ENCODE assay signal across 32 mouse cellular contexts in the genomic region with DNA sequence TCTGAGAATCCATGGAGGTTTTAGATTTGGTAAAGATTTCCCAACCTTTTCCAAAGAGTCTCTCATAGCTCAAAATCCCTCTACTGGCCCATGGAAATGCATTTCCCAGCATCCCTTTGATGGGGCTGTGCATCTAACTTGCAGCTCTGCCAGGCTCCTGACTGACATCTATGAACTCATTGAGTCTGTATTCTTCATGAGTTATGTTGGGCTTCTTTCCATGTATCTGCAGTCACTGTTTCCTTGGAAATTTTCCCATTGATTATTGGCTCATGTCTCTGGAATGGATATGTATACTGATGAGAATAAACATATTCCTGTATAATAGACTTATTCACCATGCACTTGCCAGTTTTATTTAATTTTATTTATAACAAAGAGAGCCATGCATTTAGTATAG. TPM values are rescaled to one million over a fixed set of nuclear protein-coding genes. Genes with fewer than 3 reads are reported as not detected.
DNase-seq lines count a peak whose midpoint lies in the region; ATAC-seq and TF ChIP-seq lines count a peak whose summit lies in the region.
"Had no signal": no experiment of that assay in that cellular context is flagged by ENCODE, and none has a peak within 500 bp of the region (broad histone marks: within the 10 kb centered on the region; RNA-seq: fewer than 3 reads in every experiment).

No protein-coding gene starts in this region.

- no peak overlapping the region for H3K9ac ChIP-seq in limb, embryonic 14.5 days (ENCODE audit: low read depth, low read length, severe bottlenecking)
- no peak overlapping the region for H3K9ac ChIP-seq in stomach, postnatal 0 days (ENCODE audit: low read length)
- H3K9ac ChIP-seq: embryonic facial prominence, embryonic 12.5 days; forebrain, embryonic 15.5 days; heart, embryonic 12.5 days; heart, embryonic 15.5 days; hindbrain, embryonic 13.5 days; intestine, embryonic 15.5 days had no signal

- TF ChIP-seq POLR2A in limb, embryonic 14.5 days (IDR thresholded peaks at IDR 0.05; ENCODE audit: borderline replicate concordance, extremely low read depth, insufficient read depth, insufficient read length), result no peak
- TF ChIP-seq POLR2A in brain, embryonic 14.5 days (IDR thresholded peaks at IDR 0.05; ENCODE audit: borderline replicate concordance, extremely low read depth, insufficient read depth, insufficient read length, poor library complexity, severe bottlenecking), result no peak

- no peak overlapping the region for H3K4me3 ChIP-seq in limb, embryonic 14.5 days (replicated peaks; ENCODE audit: low read length)
- H3K4me3 ChIP-seq in limb, embryonic 10.5 days, result no peak overlapping the region
- no peak overlapping the region for H3K4me3 ChIP-seq in stomach, postnatal 0 days (ENCODE audit: low read depth, low read length)
- no peak overlapping the region for H3K4me3 ChIP-seq in midbrain, embryonic 10.5 days
- H3K4me3 ChIP-seq: embryonic facial prominence, embryonic 12.5 days; forebrain, embryonic 15.5 days; heart, embryonic 12.5 days; heart, embryonic 15.5 days; hindbrain, embryonic 10.5 days; hindbrain, embryonic 13.5 days; intestine, embryonic 15.5 days had no signal

- TF ChIP-seq CTCF in brain, embryonic 14.5 days (IDR thresholded peaks at IDR 0.05; ENCODE audit: borderline replicate concordance, extremely low read depth, insufficient read depth, insufficient read length), result no peak
- TF ChIP-seq CTCF in stomach, postnatal 0 days (IDR thresholded peaks at IDR 0.05; ENCODE audit: low read depth), result peak; percentile 10; the same call in 1 of the 2 replicates

- H3K4me1 ChIP-seq in limb, embryonic 14.5 days (ENCODE audit: control insufficient read depth, insufficient read depth, low read length), result no peaks in the 10 kb centered on the region
- no peaks in the 10 kb centered on the region for H3K4me1 ChIP-seq in limb, embryonic 10.5 days
- no peaks in the 10 kb centered on the region for H3K4me1 ChIP-seq in stomach, postnatal 0 days (replicated peaks; ENCODE audit: control insufficient read depth, insufficient read depth)
- no peaks in the 10 kb centered on the region for H3K4me1 ChIP-seq in midbrain, embryonic 10.5 days
- H3K4me1 ChIP-seq: embryonic facial prominence, embryonic 12.5 days; forebrain, embryonic 15.5 days; heart, embryonic 12.5 days; heart, embryonic 15.5 days; hindbrain, embryonic 10.5 days; hindbrain, embryonic 13.5 days; intestine, embryonic 15.5 days had no signal

- peak; percentile 5 for DNase-seq in limb, embryonic 14.5 days (ENCODE audit: low spot score)
- DNase-seq in limb, embryonic 10.5 days (ENCODE audit: low spot score), result no peak
- peak; percentile 40 for DNase-seq in adipocyte (ENCODE audit: low spot score)
- peak; percentile 9 for DNase-seq in brain, embryonic 14.5 days (ENCODE audit: low read depth)
- no peak for DNase-seq in stomach, postnatal 0 days (ENCODE audit: low spot score)
- DNase-seq in left cerebral cortex, postnatal 36 days (ENCODE audit: low spot score in 2 of 2), result no peak
- DNase-seq in midbrain, embryonic 10.5 days (ENCODE audit: low spot score), result no peak
- DNase-seq: adrenal gland, postnatal 10 days; adrenal gland, postnatal 36 days; cerebellum, adult 11-12 months; cerebellum, adult 9-10 months; cerebellum, postnatal 14 days; gastrocnemius, postnatal 25 days; heart, adult 18-20 months; heart, postnatal 10 days; heart, postnatal 36 days had no signal

- ATAC-seq in limb, embryonic 14.5 days (ENCODE audit: low FRiP score, low read depth), result no peak
- ATAC-seq in stomach, postnatal 0 days (ENCODE audit: low FRiP score, low TSS enrichment), result no peak
- ATAC-seq: activated CD4-positive, CD25-positive, alpha-beta regulatory T cell, adult 4 months; CD4-positive, CD25-positive, alpha-beta regulatory T cell, adult 4 months; forebrain, embryonic 15.5 days; hindbrain, embryonic 16.5 days; intestine, embryonic 15.5 days had no signal

- no peak overlapping the region for H3K4me2 ChIP-seq in limb, embryonic 14.5 days (replicated peaks; ENCODE audit: low read depth, low read length, severe bottlenecking)
- H3K4me2 ChIP-seq in stomach, postnatal 0 days (replicated peaks; ENCODE audit: low read depth), result no peak overlapping the region
- H3K4me2 ChIP-seq: embryonic facial prominence, embryonic 12.5 days; forebrain, embryonic 15.5 days; heart, embryonic 12.5 days; heart, embryonic 15.5 days; hindbrain, embryonic 13.5 days; intestine, embryonic 15.5 days had no signal

- intact Hi-C loops in left cerebral cortex, postnatal 36 days (cut with DNase I), result no loop called here

- no peaks in the 10 kb centered on the region for H3K27me3 ChIP-seq in limb, embryonic 14.5 days (ENCODE audit: control insufficient read depth, insufficient read depth, low read length)
- H3K27me3 ChIP-seq in limb, embryonic 10.5 days (ENCODE audit: low read depth, poor library complexity, severe bottlenecking), result no peaks in the 10 kb centered on the region
- H3K27me3 ChIP-seq in stomach, postnatal 0 days (ENCODE audit: control insufficient read depth, insufficient read depth, low read length), result no peaks in the 10 kb centered on the region
- H3K27me3 ChIP-seq in midbrain, embryonic 10.5 days (ENCODE audit: low read depth, poor library complexity, severe bottlenecking), result no peaks in the 10 kb centered on the region
- H3K27me3 ChIP-seq: embryonic facial prominence, embryonic 12.5 days; forebrain, embryonic 15.5 days; heart, embryonic 12.5 days; heart, embryonic 15.5 days; hindbrain, embryonic 13.5 days; intestine, embryonic 15.5 days had no signal

- H3K9me3 ChIP-seq in limb, embryonic 14.5 days (ENCODE audit: control insufficient read depth, low read length), result no peaks in the 10 kb centered on the region
- no peaks in the 10 kb centered on the region for H3K9me3 ChIP-seq in limb, embryonic 10.5 days (replicated peaks)
- H3K9me3 ChIP-seq in stomach, postnatal 0 days (ENCODE audit: control insufficient read depth, low read length), result no peaks in the 10 kb centered on the region
- no peaks in the 10 kb centered on the region for H3K9me3 ChIP-seq in midbrain, embryonic 10.5 days (replicated peaks)
- H3K9me3 ChIP-seq: embryonic facial prominence, embryonic 12.5 days; forebrain, embryonic 15.5 days; heart, embryonic 12.5 days; heart, embryonic 15.5 days; hindbrain, embryonic 10.5 days; hindbrain, embryonic 13.5 days; intestine, embryonic 15.5 days had no signal

- no peak for TF ChIP-seq EP300 in stomach, postnatal 0 days (optimal IDR thresholded peaks at IDR 0.05)

- no peaks in the 10 kb centered on the region for H3K36me3 ChIP-seq in limb, embryonic 14.5 days (ENCODE audit: control insufficient read depth, insufficient read depth, low read length)
- H3K36me3 ChIP-seq in limb, embryonic 10.5 days, result no peaks in the 10 kb centered on the region
- no peaks in the 10 kb centered on the region for H3K36me3 ChIP-seq in stomach, postnatal 0 days (ENCODE audit: control insufficient read depth, insufficient read depth, low read length)
- H3K36me3 ChIP-seq in midbrain, embryonic 10.5 days, result no peaks in the 10 kb centered on the region
- H3K36me3 ChIP-seq: embryonic facial prominence, embryonic 12.5 days; forebrain, embryonic 15.5 days; heart, embryonic 12.5 days; heart, embryonic 15.5 days; hindbrain, embryonic 10.5 days; hindbrain, embryonic 13.5 days; intestine, embryonic 15.5 days had no signal

- no peak overlapping the region for H3K27ac ChIP-seq in limb, embryonic 14.5 days (replicated peaks; ENCODE audit: low read depth, low read length)
- no peak overlapping the region for H3K27ac ChIP-seq in limb, embryonic 10.5 days
- H3K27ac ChIP-seq in stomach, postnatal 0 days (replicated peaks), result no peak overlapping the region
- no peak overlapping the region for H3K27ac ChIP-seq in midbrain, embryonic 10.5 days (replicated peaks)
- H3K27ac ChIP-seq: embryonic facial prominence, embryonic 12.5 days; forebrain, embryonic 15.5 days; heart, embryonic 15.5 days; hindbrain, embryonic 10.5 days; hindbrain, embryonic 13.5 days; intestine, embryonic 15.5 days had no signal

RNA-seq across cellular contexts. Expression of a gene that starts 11.7 kb away (rescaled TPM):
- 0.09 and 0.28 TPM in 2 replicates for polyA plus RNA-seq in limb, embryonic 14.5 days (2012; rRNA removed)
- 0.33 and 0.44 TPM in 2 replicates for polyA plus RNA-seq in limb, embryonic 14.5 days (2014; fragmentation: Nextera tagmentation; extraction: Ambion mirVana)
- polyA plus RNA-seq in limb, embryonic 10.5 days (2016; fragmentation: Nextera tagmentation; extraction: Ambion mirVana), result not detected in 2 replicates
- polyA plus RNA-seq in brain, embryonic 14.5 days (2012; rRNA removed), result not detected in 2 replicates
- 0.58 and 0.70 TPM in 2 replicates for polyA plus RNA-seq in stomach, postnatal 0 days (2015; fragmentation: Nextera tagmentation; extraction: Ambion mirVana)
- not detected for total RNA-seq in left cerebral cortex, postnatal 36 days (2021)
- not detected in 2 replicates for polyA plus RNA-seq in midbrain, embryonic 10.5 days (2016; fragmentation: Nextera tagmentation; extraction: Ambion mirVana)
- total RNA-seq: adrenal gland, adult 18-20 months; adrenal gland, postnatal 10 days; adrenal gland, postnatal 36 days; gastrocnemius, adult 8-10 months; gastrocnemius, postnatal 25 days; heart, postnatal 10 days; heart, postnatal 36 days; MEL had no signal
- polyA plus RNA-seq: activated CD4-positive, CD25-positive, alpha-beta regulatory T cell, adult 4 months; C2C12; CD4-positive, CD25-positive, alpha-beta regulatory T cell, adult 4 months; forebrain, embryonic 11.5 days; forebrain, embryonic 15.5 days; gonadal fat pad, adult 2 months; heart, embryonic 12.5 days; hindbrain, embryonic 10.5 days; hindbrain, embryonic 13.5 days; hindbrain, embryonic 16.5 days had no signal

RNA-seq across cellular contexts. Expression of a gene that starts 20.1 kb away (rescaled TPM):
- 0.40 and 0.63 TPM in 2 replicates for polyA plus RNA-seq in limb, embryonic 14.5 days (2012; rRNA removed)
- 0.66 TPM in 1 of 2 replicates, not detected in the other for polyA plus RNA-seq in limb, embryonic 14.5 days (2014; fragmentation: Nextera tagmentation; extraction: Ambion mirVana)
- not detected in 2 replicates for polyA plus RNA-seq in limb, embryonic 10.5 days (2016; fragmentation: Nextera tagmentation; extraction: Ambion mirVana)
- polyA plus RNA-seq in brain, embryonic 14.5 days (2012; rRNA removed), result 0.09 TPM in 1 of 2 replicates, not detected in the other
- polyA plus RNA-seq in stomach, postnatal 0 days (2015; fragmentation: Nextera tagmentation; extraction: Ambion mirVana), result 0.05 and 0.10 TPM in 2 replicates
- not detected for total RNA-seq in left cerebral cortex, postnatal 36 days (2021)
- not detected in 2 replicates for polyA plus RNA-seq in midbrain, embryonic 10.5 days (2016; fragmentation: Nextera tagmentation; extraction: Ambion mirVana)
- total RNA-seq: adrenal gland, adult 18-20 months; adrenal gland, postnatal 10 days; adrenal gland, postnatal 36 days; gastrocnemius, adult 8-10 months; gastrocnemius, postnatal 25 days; heart, adult 18-20 months; heart, postnatal 10 days; heart, postnatal 36 days; MEL had no signal
- polyA plus RNA-seq: activated CD4-positive, CD25-positive, alpha-beta regulatory T cell, adult 4 months; C2C12; forebrain, embryonic 11.5 days; forebrain, embryonic 15.5 days; heart, embryonic 12.5 days; heart, embryonic 15.5 days; hindbrain, embryonic 10.5 days; hindbrain, embryonic 13.5 days had no signal

RNA-seq across cellular contexts. Expression of a gene that starts 33.8 kb away (rescaled TPM):
- polyA plus RNA-seq in limb, embryonic 14.5 days (2012; rRNA removed), result 41.2 and 50.2 TPM in 2 replicates
- 59.7 and 77.5 TPM in 2 replicates for polyA plus RNA-seq in limb, embryonic 14.5 days (2014; fragmentation: Nextera tagmentation; extraction: Ambion mirVana)
- polyA plus RNA-seq in limb, embryonic 10.5 days (2016; fragmentation: Nextera tagmentation; extraction: Ambion mirVana), result 32.4 and 43.9 TPM in 2 replicates
- polyA plus RNA-seq in brain, embryonic 14.5 days (2012; rRNA removed), result 21.4 and 26.6 TPM in 2 replicates
- 159 and 216 TPM in 2 replicates for polyA plus RNA-seq in stomach, postnatal 0 days (2015; fragmentation: Nextera tagmentation; extraction: Ambion mirVana)
- total RNA-seq in left cerebral cortex, postnatal 36 days (2021), result 1 to 10 TPM; 2.3 to 2.9 TPM
- 51.4 and 74.2 TPM in 2 replicates for polyA plus RNA-seq in midbrain, embryonic 10.5 days (2016; fragmentation: Nextera tagmentation; extraction: Ambion mirVana)
- polyA plus RNA-seq: activated CD4-positive, CD25-positive, alpha-beta regulatory T cell, adult 4 months; C2C12; CD4-positive, CD25-positive, alpha-beta regulatory T cell, adult 4 months had no signal

RNA-seq across cellular contexts. Expression of a gene that starts 37.7 kb away (rescaled TPM):
- polyA plus RNA-seq in limb, embryonic 14.5 days (2012; rRNA removed), result 1.6 and 3.0 TPM in 2 replicates
- polyA plus RNA-seq in limb, embryonic 14.5 days (2014; fragmentation: Nextera tagmentation; extraction: Ambion mirVana), result 3.0 and 3.2 TPM in 2 replicates
- 6.3 and 8.3 TPM in 2 replicates for polyA plus RNA-seq in limb, embryonic 10.5 days (2016; fragmentation: Nextera tagmentation; extraction: Ambion mirVana)
- 0.79 and 1.6 TPM in 2 replicates for polyA plus RNA-seq in brain, embryonic 14.5 days (2012; rRNA removed)
- polyA plus RNA-seq in stomach, postnatal 0 days (2015; fragmentation: Nextera tagmentation; extraction: Ambion mirVana), result 4.4 and 16.9 TPM in 2 replicates
- total RNA-seq in left cerebral cortex, postnatal 36 days (2021), result under 1 TPM in 1 of 2 experiments, not detected in 1; 0.88 TPM
- polyA plus RNA-seq in midbrain, embryonic 10.5 days (2016; fragmentation: Nextera tagmentation; extraction: Ambion mirVana), result 7.3 and 9.7 TPM in 2 replicates
- polyA plus RNA-seq: activated CD4-positive, CD25-positive, alpha-beta regulatory T cell, adult 4 months; CD4-positive, CD25-positive, alpha-beta regulatory T cell, adult 4 months had no signal

RNA-seq across cellular contexts. Expression of a gene that starts 46.9 kb away (rescaled TPM):
- 1.3 and 1.4 TPM in 2 replicates for polyA plus RNA-seq in limb, embryonic 14.5 days (2012; rRNA removed)
- polyA plus RNA-seq in limb, embryonic 14.5 days (2014; fragmentation: Nextera tagmentation; extraction: Ambion mirVana), result 1.4 and 2.4 TPM in 2 replicates
- 0.20 TPM in 1 of 2 replicates, not detected in the other for polyA plus RNA-seq in limb, embryonic 10.5 days (2016; fragmentation: Nextera tagmentation; extraction: Ambion mirVana)
- 0.04 and 0.06 TPM in 2 replicates for polyA plus RNA-seq in brain, embryonic 14.5 days (2012; rRNA removed)
- 0.05 and 0.10 TPM in 2 replicates for polyA plus RNA-seq in stomach, postnatal 0 days (2015; fragmentation: Nextera tagmentation; extraction: Ambion mirVana)
- total RNA-seq in left cerebral cortex, postnatal 36 days (2021), result under 1 TPM in 1 of 2 experiments, not detected in 1; 0.20 TPM
- 0.07 TPM in 1 of 2 replicates, not detected in the other for polyA plus RNA-seq in midbrain, embryonic 10.5 days (2016; fragmentation: Nextera tagmentation; extraction: Ambion mirVana)
- total RNA-seq: adrenal gland, adult 18-20 months; adrenal gland, postnatal 10 days; adrenal gland, postnatal 36 days; gastrocnemius, adult 8-10 months; gastrocnemius, postnatal 25 days; heart, postnatal 10 days; MEL had no signal
- polyA plus RNA-seq: activated CD4-positive, CD25-positive, alpha-beta regulatory T cell, adult 4 months; CD4-positive, CD25-positive, alpha-beta regulatory T cell, adult 4 months; forebrain, embryonic 11.5 days; heart, embryonic 12.5 days; heart, embryonic 15.5 days; hindbrain, embryonic 10.5 days had no signal

Comparison
In these comparisons a context has a peak if more than half of its experiments do, and no peak if none do; other contexts are left out.
1. DNase-seq: peak in limb, embryonic 14.5 days (single experiment), adipocyte (single experiment) and brain, embryonic 14.5 days (single experiment); none in limb, embryonic 10.5 days (single experiment), stomach, postnatal 0 days (single experiment), left cerebral cortex, postnatal 36 days (0 of 2) and midbrain, embryonic 10.5 days (single experiment).